Mouse (Mus musculus): ENCODE measurements at regions not wholly inside any gene's neighbourhood (a gene's known extent, or its start where the extent isn't known, plus 50 kb on each side); places are given as distances from the start of the nearest gene placed in this dataset.

GRCm38 (mm10) chr7:115300241-115300640, 556.7 kb downstream of the Insc start:
- TF ChIP-seq ZC3H11A (IDR thresholded peaks at IDR 0.05; ENCODE audit: borderline replicate concordance, low read depth, low read length) (no peak), ZNF384 (IDR thresholded peaks at IDR 0.05; ENCODE audit: low read depth, low read length) (no peak), CHD2 (IDR thresholded peaks at IDR 0.05; ENCODE audit: low read depth, low read length) (no peak), HCFC1 (IDR thresholded peaks at IDR 0.05; ENCODE audit: borderline replicate concordance, insufficient read depth, low read length) (no peak)

Data from ES-E14 (cell line).